Mouse (Mus musculus) heart, embryonic 16.5 days (tissue): ENCODE results near the gene Arid3c. TPM values are rescaled to one million over a fixed set of nuclear protein-coding genes. Genes with fewer than 3 reads are reported as not detected.
A peak's percentile ranks its signal among the peaks of the same experiment; 100 is the strongest.
"Not testable (repeated sequence)": the region's sequence is repeated elsewhere in the genome, so short reads cannot be mapped to it uniquely, and the experiment has no call there.

Experiments used
- ATAC-seq: fragments of 200-750 bp; cut with Nextera tagmentation; replicated peaks from 2 replicates; pipeline ENCODE4 v1.8.0; 2017; ENCODE audit warnings: moderate number of reproducible peaks; ENCODE audit not compliant: insufficient read depth, low FRiP score; ENCODE audit errors: extremely low read depth
- H3K27ac ChIP-seq: fragments of 300-500 bp; sonication (generic); 2 replicates; pipeline ENCODE4 v1.5.1; 2014; ENCODE audit warnings: mild to moderate bottlenecking, low read length, control low read depth, moderate library complexity
- H3K27me3 ChIP-seq: fragments of 300-500 bp; sonication (generic); 2 replicates; pipeline ENCODE4 v1.6.1; 2014; ENCODE audit warnings: low read length, mixed read lengths; ENCODE audit not compliant: control insufficient read depth, insufficient read depth
- H3K36me3 ChIP-seq: fragments of 300-500 bp; sonication (generic); 2 replicates; pipeline ENCODE4 v1.6.1; 2014; ENCODE audit not compliant: control insufficient read depth, insufficient read depth
- H3K4me1 ChIP-seq: fragments of 300-500 bp; sonication (generic); 2 replicates; pipeline ENCODE4 v1.6.1; 2014; ENCODE audit warnings: low read length, mixed read lengths; ENCODE audit not compliant: control insufficient read depth, insufficient read depth
- H3K4me2 ChIP-seq: fragments of 300-500 bp; sonication (generic); 2 replicates; pipeline ENCODE4 v1.6.1; 2014; ENCODE audit warnings: low read depth, mild to moderate bottlenecking, control low read depth, low read length
- H3K4me3 ChIP-seq: fragments of 300-500 bp; sonication (generic); 2 replicates; pipeline ENCODE4 v1.5.1; 2014; ENCODE audit warnings: mild to moderate bottlenecking, control low read depth, low read length
- H3K9ac ChIP-seq: fragments of 300-500 bp; sonication (generic); 2 replicates; pipeline ENCODE4 v1.6.1; 2014; ENCODE audit warnings: low read length, control low read depth
- H3K9me3 ChIP-seq: fragments of 300-500 bp; sonication (generic); replicated peaks from 2 replicates; pipeline ENCODE4 v1.6.1; 2016; ENCODE audit warnings: low read length; ENCODE audit not compliant: control insufficient read depth
- WGBS: fragments of 180-500 bp; shearing (Covaris S2); extraction: QIAGEN DNeasy Blood & Tissue Kit; methylation state at CpG from one replicate; pipeline ENCODE4 v1.1.7; 2014; 5-methylcytosine and 5-hydroxymethylcytosine counted together
- polyA plus RNA-seq: library from polyadenylated mRNA; unstranded; fragments of >200 nt; fragmentation: Nextera tagmentation; extraction: Ambion mirVana; gene quantifications from 2 replicates; pipeline ENCODE4 v1.2.1, GENCODE M21; 2015

The Arid3c gene
- polyA plus RNA-seq, result not detected in 2 replicates

GRCm38 (mm10) chr4:41731052-41731765 lies at the start of gene Arid3c:
Arid3c (minus strand) TSS chr4:41731142.
- H3K27ac ChIP-seq, result no peak within 1 kb of the TSS
- no peaks in the 10 kb centered on the region for H3K9me3 ChIP-seq
- H3K4me1 ChIP-seq, result 0 out of 2 replicates have a peak, but pooled peaks cover 5% of the 10 kb centered on the region
- WGBS, result 2% methylated on average over 50 of the region's 50 CpGs
- no peak; the same call in 1 of the 2 replicates for ATAC-seq
- peak within 1 kb of the TSS; percentile 66 for H3K4me2 ChIP-seq
- H3K36me3 ChIP-seq, result no peaks in the 10 kb centered on the region
- no peak within 1 kb of the TSS for H3K9ac ChIP-seq
- peaks cover 64% of the 10 kb centered on the region for H3K27me3 ChIP-seq
- peak within 1 kb of the TSS; percentile 47 for H3K4me3 ChIP-seq

GRCm38 (mm10) chr4:41775840-41776239 lies 44.9 kb upstream of the Arid3c start:
- H3K36me3 ChIP-seq, H3K4me2 ChIP-seq, H3K4me1 ChIP-seq, H3K27me3 ChIP-seq, H3K9ac ChIP-seq, H3K27ac ChIP-seq, H3K9me3 ChIP-seq, H3K4me3 ChIP-seq, ATAC-seq: not testable (repeated sequence)
- 83% methylated on average over 1 of the region's 1 CpGs for WGBS

GRCm38 (mm10) chr4:41774506-41774905 lies 43.6 kb upstream of the Arid3c start:
- Histone ChIP-seq H3K27ac (peak overlapping the region; percentile 28), H3K4me2 (peak overlapping the region; percentile 51)
- not testable (repeated sequence) for H3K4me3 ChIP-seq, ATAC-seq, H3K36me3 ChIP-seq, H3K27me3 ChIP-seq, H3K9ac ChIP-seq, H3K9me3 ChIP-seq, H3K4me1 ChIP-seq
- WGBS, result 76% methylated on average over 3 of the region's 3 CpGs

GRCm38 (mm10) chr4:41774002-41774401 lies 43.1 kb upstream of the Arid3c start, which contains the start of gene Ccl27a:
Ccl27a (minus strand) TSS chr4:41774247.
- 1% methylated on average over 12 of the region's 14 CpGs for WGBS

GRCm38 (mm10) chr4:41773502-41773901 lies 42.6 kb upstream of the Arid3c start:
- Histone ChIP-seq H3K4me2 (peak overlapping the region; percentile 59), H3K4me3 (peak overlapping the region; percentile 47), H3K27ac (peak overlapping the region; percentile 51; the same call in 1 of the 2 replicates)
- not testable (repeated sequence) for ATAC-seq, H3K9me3 ChIP-seq, H3K36me3 ChIP-seq, H3K27me3 ChIP-seq, H3K4me1 ChIP-seq, H3K9ac ChIP-seq
- 1% methylated on average over 20 of the region's 25 CpGs for WGBS

More at GRCm38 (mm10) chr4:41774002-41774401, 43.1 kb upstream of the Arid3c start, which contains the start of gene Ccl27a:
- not testable (repeated sequence) for H3K9me3 ChIP-seq, H3K9ac ChIP-seq, H3K4me1 ChIP-seq, H3K27me3 ChIP-seq, H3K36me3 ChIP-seq, ATAC-seq
- Histone ChIP-seq H3K27ac (peak within 1 kb of the TSS; percentile 51), H3K4me2 (peak within 1 kb of the TSS; percentile 59), H3K4me3 (peak within 1 kb of the TSS; percentile 47)

GRCm38 (mm10) chr4:41772946-41773345 lies 42.0 kb upstream of the Arid3c start:
- H3K27ac ChIP-seq, ATAC-seq, H3K27me3 ChIP-seq, H3K36me3 ChIP-seq, H3K9me3 ChIP-seq, H3K9ac ChIP-seq, H3K4me1 ChIP-seq: not testable (repeated sequence)
- H3K4me2 ChIP-seq, result peak overlapping the region; percentile 50
- peak overlapping the region; percentile 40 for H3K4me3 ChIP-seq
- 13% methylated on average over 6 of the region's 16 CpGs for WGBS

- H3K4me3 ChIP-seq, H3K4me2 ChIP-seq, ATAC-seq, H3K4me1 ChIP-seq, H3K9me3 ChIP-seq, H3K27me3 ChIP-seq, H3K27ac ChIP-seq, H3K9ac ChIP-seq, H3K36me3 ChIP-seq: not testable (repeated sequence)
- WGBS, result 79% methylated on average over 10 of the region's 10 CpGs
Measured at GRCm38 (mm10) chr4:41767301-41767700, 36.4 kb upstream of the Arid3c start.

GRCm38 (mm10) chr4:41763176-41763575 lies 32.2 kb upstream of the Arid3c start:
- peaks cover 37% of the 10 kb centered on the region for H3K4me1 ChIP-seq
- H3K27ac ChIP-seq, ATAC-seq, H3K4me3 ChIP-seq, H3K36me3 ChIP-seq, H3K9ac ChIP-seq, H3K4me2 ChIP-seq, H3K9me3 ChIP-seq, H3K27me3 ChIP-seq: not testable (repeated sequence)
- 74% methylated on average over 4 of the region's 6 CpGs for WGBS

- ATAC-seq, H3K27me3 ChIP-seq, H3K36me3 ChIP-seq, H3K9me3 ChIP-seq: not testable (repeated sequence)
- H3K4me2 ChIP-seq, result peak overlapping the region; percentile 69
- peak overlapping the region; percentile 99 for H3K27ac ChIP-seq
- peaks cover 37% of the 10 kb centered on the region for H3K4me1 ChIP-seq
- H3K9ac ChIP-seq, result peak overlapping the region; percentile 69
- 37% methylated on average over 8 of the region's 8 CpGs for WGBS
- H3K4me3 ChIP-seq, result peak overlapping the region; percentile 53
Measured at GRCm38 (mm10) chr4:41762688-41763114, 31.8 kb upstream of the Arid3c start.
